Mouse (Mus musculus) embryonic facial prominence, embryonic 13.5 days (tissue): ENCODE results near the gene Bri3bp. TPM values are rescaled to one million over a fixed set of nuclear protein-coding genes. Genes with fewer than 3 reads are reported as not detected.

Source experiments
- ATAC-seq: fragments of 200-750 bp; cut with Nextera tagmentation; 2 replicates; pipeline ENCODE4 v1.8.0; 2017; ENCODE audit warnings: low read depth; ENCODE audit not compliant: insufficient number of reproducible peaks, insufficient read depth, low FRiP score, low TSS enrichment
- H3K27ac ChIP-seq: fragments of 300-500 bp; sonication (generic); 2 replicates; pipeline ENCODE4 v1.5.1; 2015; ENCODE audit warnings: moderate library complexity, mild to moderate bottlenecking, inconsistent platforms
- H3K27me3 ChIP-seq: fragments of 300-500 bp; sonication (generic); 2 replicates; pipeline ENCODE4 v1.6.1; 2015; ENCODE audit warnings: mild to moderate bottlenecking, inconsistent platforms
- H3K36me3 ChIP-seq: fragments of 300-500 bp; sonication (generic); 2 replicates; pipeline ENCODE4 v1.6.1; 2015; ENCODE audit warnings: mild to moderate bottlenecking, inconsistent platforms
- H3K4me1 ChIP-seq: fragments of 300-500 bp; sonication (generic); 2 replicates; pipeline ENCODE4 v1.6.1; 2015; ENCODE audit warnings: inconsistent platforms
- H3K4me2 ChIP-seq: fragments of 300-500 bp; sonication (generic); 2 replicates; pipeline ENCODE4 v1.6.1; 2015; ENCODE audit warnings: moderate library complexity, mild to moderate bottlenecking, inconsistent platforms
- H3K4me3 ChIP-seq: fragments of 300-500 bp; sonication (generic); 2 replicates; pipeline ENCODE4 v1.5.1; 2015; ENCODE audit warnings: mild to moderate bottlenecking, inconsistent platforms
- H3K9ac ChIP-seq: fragments of 300-500 bp; sonication (generic); 2 replicates; pipeline ENCODE4 v1.6.1; 2015; ENCODE audit warnings: mild to moderate bottlenecking, inconsistent platforms
- H3K9me3 ChIP-seq: fragments of 300-500 bp; sonication (generic); 2 replicates; pipeline ENCODE4 v1.6.1; 2016; ENCODE audit warnings: inconsistent platforms
- WGBS: fragments of 180-500 bp; shearing (Covaris S2); methylation state at CpG from one replicate; pipeline ENCODE4 v1.1.7; 2015; ENCODE audit warnings: mixed read lengths; 5-methylcytosine and 5-hydroxymethylcytosine counted together
- polyA plus RNA-seq: library from polyadenylated mRNA; unstranded; fragments of >200 nt; fragmentation: Nextera tagmentation; extraction: Ambion mirVana; gene quantifications from 2 replicates; pipeline ENCODE4 v1.2.1, GENCODE M21; 2015

Gene Bri3bp
- polyA plus RNA-seq, 1 experiment from 2014 or later = 36.1 TPM

- Histone ChIP-seq H3K4me2 (peak overlapping the region; percentile 80), H3K36me3 (peaks cover 5% of the 10 kb centered on the region), H3K4me1 (peaks cover 16% of the 10 kb centered on the region), H3K9me3 (no peaks in the 10 kb centered on the region), H3K27me3 (no peaks in the 10 kb centered on the region), H3K27ac (peak overlapping the region; percentile 76; the same call in 1 of the 2 replicates), H3K4me3 (peak overlapping the region; percentile 90), H3K9ac (peak overlapping the region; percentile 91)
- 21% methylated on average over 27 of the region's 27 CpGs for WGBS
- ATAC-seq = no peak
Observed at GRCm38 (mm10) chr5:125442136-125442995, 998 bp downstream of the Bri3bp start.

GRCm38 (mm10) chr5:125443335-125443734, 2.0 kb downstream of the Bri3bp start:
- 80% methylated on average over 5 of the region's 5 CpGs for WGBS
- no peak overlapping the region for H3K4me3 ChIP-seq
- no peak for ATAC-seq

DNA sequence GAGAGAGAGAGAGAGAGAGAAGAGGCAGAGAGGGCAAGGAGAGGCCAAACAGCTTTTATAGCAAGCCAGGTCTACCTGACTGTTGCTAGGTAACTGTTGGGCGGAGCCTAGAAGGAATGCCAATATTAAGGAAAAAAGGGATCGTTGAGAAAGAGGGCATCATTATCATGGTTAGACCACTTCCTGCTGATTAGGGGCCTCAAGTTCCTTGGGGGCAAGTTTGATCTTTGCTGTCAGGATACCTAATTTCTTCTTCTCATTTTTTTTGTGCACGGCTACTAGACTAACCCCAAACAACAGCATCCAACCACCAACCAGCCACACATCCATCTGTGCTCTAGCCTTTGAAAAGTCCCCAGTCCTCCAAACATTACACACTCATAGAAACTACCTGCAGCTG, 2.5 kb downstream of the Bri3bp start:
- H3K36me3 ChIP-seq = peaks cover 5% of the 10 kb centered on the region
- no peak for ATAC-seq
- no peaks in the 10 kb centered on the region for H3K27me3 ChIP-seq
- 79% methylated on average over 3 of the region's 3 CpGs for WGBS
- H3K4me1 ChIP-seq = peaks cover 16% of the 10 kb centered on the region
- no peak overlapping the region for H3K4me3 ChIP-seq
- no peak overlapping the region for H3K9ac ChIP-seq
- H3K4me2 ChIP-seq = no peak overlapping the region
- no peak overlapping the region for H3K27ac ChIP-seq
- no peaks in the 10 kb centered on the region for H3K9me3 ChIP-seq

More at GRCm38 (mm10) chr5:125443335-125443734, 2.0 kb downstream of the Bri3bp start:
- Histone ChIP-seq H3K9me3 (no peaks in the 10 kb centered on the region), H3K9ac (no peak overlapping the region), H3K27ac (no peak overlapping the region), H3K4me2 (no peak overlapping the region), H3K4me1 (peaks cover 16% of the 10 kb centered on the region), H3K27me3 (no peaks in the 10 kb centered on the region), H3K36me3 (peaks cover 5% of the 10 kb centered on the region)

- WGBS = 93% methylated on average over 4 of the region's 4 CpGs
- Histone ChIP-seq H3K4me2 (no peak overlapping the region), H3K36me3 (peaks cover 5% of the 10 kb centered on the region), H3K27me3 (no peaks in the 10 kb centered on the region), H3K4me3 (no peak overlapping the region), H3K27ac (no peak overlapping the region), H3K4me1 (peaks cover 16% of the 10 kb centered on the region), H3K9me3 (no peaks in the 10 kb centered on the region), H3K9ac (no peak overlapping the region)
- ATAC-seq = no peak
Observed at GRCm38 (mm10) chr5:125444554-125444953, 3.2 kb downstream of the Bri3bp start.

- Histone ChIP-seq H3K27me3 (no peaks in the 10 kb centered on the region), H3K9ac (no peak overlapping the region), H3K4me2 (no peak overlapping the region), H3K36me3 (peaks cover 5% of the 10 kb centered on the region), H3K4me1 (peaks cover 10% of the 10 kb centered on the region), H3K9me3 (no peaks in the 10 kb centered on the region), H3K27ac (no peak overlapping the region), H3K4me3 (no peak overlapping the region)
- WGBS = 84% methylated on average over 7 of the region's 7 CpGs
- ATAC-seq = no peak
Observed at GRCm38 (mm10) chr5:125446344-125446743, 5.0 kb downstream of the Bri3bp start.

- ATAC-seq = no peak
- H3K9me3 ChIP-seq = no peaks in the 10 kb centered on the region
- H3K4me2 ChIP-seq = no peak overlapping the region
- no peak overlapping the region for H3K27ac ChIP-seq
- H3K36me3 ChIP-seq = peaks cover 18% of the 10 kb centered on the region
- no peaks in the 10 kb centered on the region for H3K27me3 ChIP-seq
- peaks cover 3% of the 10 kb centered on the region; the same call in 1 of the 2 replicates for H3K4me1 ChIP-seq
- H3K4me3 ChIP-seq = no peak overlapping the region
- H3K9ac ChIP-seq = no peak overlapping the region
- WGBS = 80% methylated on average over 3 of the region's 3 CpGs
Observed at GRCm38 (mm10) chr5:125448026-125448425, 6.7 kb downstream of the Bri3bp start.

DNA sequence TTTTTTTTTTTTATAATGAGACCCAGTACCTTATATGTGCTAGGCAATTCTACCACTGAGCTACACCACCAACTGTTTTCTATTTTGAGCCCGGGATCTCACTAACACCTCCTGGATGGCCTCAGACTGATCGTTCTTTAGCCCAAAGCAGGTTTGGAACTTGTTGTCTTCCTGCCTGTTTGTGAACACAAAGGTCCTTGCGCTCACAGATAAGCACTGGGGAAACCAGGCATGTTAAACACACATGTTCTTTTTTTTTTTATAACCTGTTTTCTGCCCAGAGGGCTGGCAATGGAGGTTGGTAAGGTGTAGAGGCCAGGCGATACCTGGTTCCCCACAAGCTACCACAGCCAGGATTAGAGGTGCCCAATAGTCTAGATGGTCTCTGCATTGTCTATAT, 7.3 kb downstream of the Bri3bp start:
- 92% methylated on average over 4 of the region's 4 CpGs for WGBS
- no peak overlapping the region for H3K4me3 ChIP-seq
- ATAC-seq = no peak
- H3K27me3 ChIP-seq = no peaks in the 10 kb centered on the region
- H3K36me3 ChIP-seq = peaks cover 19% of the 10 kb centered on the region; the same call in 1 of the 2 replicates
- no peaks in the 10 kb centered on the region for H3K9me3 ChIP-seq
- H3K4me1 ChIP-seq = peaks cover under 1% of the 10 kb centered on the region; the same call in 1 of the 2 replicates
- no peak overlapping the region for H3K27ac ChIP-seq
- no peak overlapping the region for H3K4me2 ChIP-seq
- no peak overlapping the region for H3K9ac ChIP-seq

GRCm38 (mm10) chr5:125449306-125449705, 7.9 kb downstream of the Bri3bp start:
- no peak for ATAC-seq
- H3K27ac ChIP-seq = no peak overlapping the region
- no peaks in the 10 kb centered on the region for H3K4me1 ChIP-seq
- H3K27me3 ChIP-seq = no peaks in the 10 kb centered on the region
- no peaks in the 10 kb centered on the region for H3K9me3 ChIP-seq
- WGBS = 75% methylated on average over 5 of the region's 5 CpGs
- no peak overlapping the region for H3K9ac ChIP-seq
- no peak overlapping the region for H3K4me3 ChIP-seq
- H3K4me2 ChIP-seq = no peak overlapping the region
- peaks cover 22% of the 10 kb centered on the region for H3K36me3 ChIP-seq

GRCm38 (mm10) chr5:125452573-125452972, 11.2 kb downstream of the Bri3bp start:
- no peaks in the 10 kb centered on the region for H3K27me3 ChIP-seq
- WGBS = 86% methylated on average over 9 of the region's 9 CpGs
- no peak overlapping the region for H3K9ac ChIP-seq
- no peak for ATAC-seq
- H3K27ac ChIP-seq = no peak overlapping the region
- H3K36me3 ChIP-seq = peaks cover 38% of the 10 kb centered on the region
- H3K4me2 ChIP-seq = no peak overlapping the region
- no peak overlapping the region for H3K4me3 ChIP-seq
- no peaks in the 10 kb centered on the region for H3K4me1 ChIP-seq
- H3K9me3 ChIP-seq = no peaks in the 10 kb centered on the region

GRCm38 (mm10) chr5:125456100-125456499, 14.7 kb downstream of the Bri3bp start:
- peaks cover 38% of the 10 kb centered on the region for H3K36me3 ChIP-seq
- no peak overlapping the region for H3K9ac ChIP-seq
- H3K9me3 ChIP-seq = no peaks in the 10 kb centered on the region
- H3K4me2 ChIP-seq = no peak overlapping the region
- H3K4me1 ChIP-seq = no peaks in the 10 kb centered on the region
- no peaks in the 10 kb centered on the region for H3K27me3 ChIP-seq
- no peak for ATAC-seq
- no peak overlapping the region for H3K4me3 ChIP-seq
- WGBS = 95% methylated on average over 6 of the region's 6 CpGs
- no peak overlapping the region for H3K27ac ChIP-seq

DNA sequence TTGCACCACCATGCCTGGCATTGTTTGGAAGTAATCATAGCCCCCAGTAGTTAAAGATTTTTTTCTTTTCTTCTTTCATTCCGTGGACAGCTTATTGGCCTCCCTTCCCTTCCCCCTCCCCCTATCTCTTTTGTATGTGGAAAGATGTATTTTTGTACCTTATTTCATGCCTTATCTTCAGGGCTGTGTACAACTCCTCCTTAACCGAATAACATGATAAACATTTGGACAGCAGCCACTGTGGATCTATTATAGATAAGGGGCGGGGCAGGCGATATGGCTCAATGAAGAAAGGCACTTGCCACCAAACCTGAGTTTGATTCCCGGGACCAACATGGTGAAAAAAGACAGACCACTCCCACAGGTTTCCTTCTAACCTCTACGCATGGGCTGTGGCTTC, 16.2 kb downstream of the Bri3bp start:
- no peaks in the 10 kb centered on the region for H3K9me3 ChIP-seq

DNA sequence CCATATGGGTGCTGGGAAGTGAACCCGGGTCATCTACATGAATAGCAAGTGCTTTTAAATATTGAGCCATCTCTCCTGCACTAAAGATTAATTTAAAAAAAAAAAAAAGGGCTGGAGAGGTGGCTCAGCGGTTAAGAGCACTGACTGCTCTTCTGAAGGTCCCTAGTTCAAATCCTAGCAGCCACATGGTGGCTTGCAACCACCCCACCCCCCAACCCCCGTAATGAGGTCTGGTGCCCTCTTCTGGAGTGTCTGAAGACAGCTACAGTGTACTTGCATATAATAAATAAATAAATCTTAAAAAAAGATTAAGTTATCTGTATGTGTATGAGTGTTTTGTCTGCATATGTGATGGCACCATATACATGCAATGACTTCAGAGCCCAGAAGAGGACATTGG, 19.2 kb downstream of the Bri3bp start:
- Histone ChIP-seq H3K4me1 (peaks cover 6% of the 10 kb centered on the region), H3K9me3 (no peaks in the 10 kb centered on the region), H3K27me3 (no peaks in the 10 kb centered on the region), H3K4me3 (no peak overlapping the region), H3K27ac (no peak overlapping the region), H3K4me2 (no peak overlapping the region), H3K9ac (no peak overlapping the region), H3K36me3 (peaks cover 9% of the 10 kb centered on the region)
- WGBS = 91% methylated on average over 3 of the region's 3 CpGs
- ATAC-seq = no peak

More for the DNA sequence above, 16.2 kb downstream of the Bri3bp start:
- H3K4me3 ChIP-seq = no peak overlapping the region
- H3K9ac ChIP-seq = no peak overlapping the region
- WGBS = 87% methylated on average over 6 of the region's 6 CpGs
- ATAC-seq = no peak
- H3K27me3 ChIP-seq = no peaks in the 10 kb centered on the region
- H3K27ac ChIP-seq = no peak overlapping the region
- H3K4me1 ChIP-seq = no peaks in the 10 kb centered on the region
- H3K36me3 ChIP-seq = peaks cover 30% of the 10 kb centered on the region
- no peak overlapping the region for H3K4me2 ChIP-seq
